8 mouse cellular contexts compared by ENCODE assay signal in the genomic region with DNA sequence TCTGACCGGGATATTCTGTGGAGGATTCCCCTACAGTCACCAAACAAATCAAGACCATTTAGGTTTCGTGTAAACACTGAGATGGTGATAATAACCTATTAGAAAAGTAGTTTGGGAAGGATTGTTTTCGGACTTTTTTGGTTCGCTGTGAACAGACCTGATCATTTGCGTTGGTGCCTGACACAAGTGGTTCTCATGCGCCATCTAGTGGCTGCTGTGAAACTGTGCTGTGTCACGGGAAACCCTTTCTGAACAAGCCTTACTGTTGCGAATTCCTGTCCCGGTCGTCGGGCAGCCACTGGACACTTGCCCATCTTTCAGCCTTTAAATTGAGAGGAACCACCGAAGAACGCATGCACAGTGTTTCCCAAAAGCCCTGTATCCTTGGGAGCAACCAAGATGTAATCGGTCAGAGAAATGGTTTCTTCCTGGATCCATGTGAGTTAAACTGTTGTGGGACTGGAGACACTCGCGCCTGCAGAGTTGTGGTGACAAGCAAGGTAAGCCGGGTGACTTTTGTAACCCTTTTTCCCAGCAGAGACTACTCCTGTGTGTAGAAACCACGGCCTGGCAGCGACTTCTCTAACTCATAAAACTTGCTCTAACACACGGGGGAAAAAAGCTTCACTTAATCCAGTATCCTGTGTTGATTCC.
DNase-seq lines count a peak whose midpoint lies in the region; ATAC-seq lines count a peak whose summit lies in the region.

No protein-coding gene starts in this region.

- H3K4me3 ChIP-seq in hindbrain, embryonic 14.5 days (replicated peaks; ENCODE audit: low read length): peak overlapping the region; percentile 12; the same call in 1 of the 2 replicates

- H3K36me3 ChIP-seq in hindbrain, embryonic 14.5 days (replicated peaks; ENCODE audit: control insufficient read depth, insufficient read depth): no peaks in the 10 kb centered on the region

- no peaks in the 10 kb centered on the region; the same call in 1 of the 2 replicates for H3K4me1 ChIP-seq in hindbrain, embryonic 14.5 days (replicated peaks; ENCODE audit: control insufficient read depth, insufficient read depth, low read length)

- no peak overlapping the region for H3K27ac ChIP-seq in hindbrain, embryonic 14.5 days

- peak overlapping the region; percentile 36 for H3K4me2 ChIP-seq in hindbrain, embryonic 14.5 days (replicated peaks)

- H3K9me3 ChIP-seq in hindbrain, embryonic 14.5 days (ENCODE audit: control insufficient read depth, low read length): no peaks in the 10 kb centered on the region

- no peak overlapping the region for H3K9ac ChIP-seq in hindbrain, embryonic 14.5 days

- DNase-seq in WW6 (ENCODE audit: low read depth, low spot score): peak; percentile 61
- peak; percentile 74 to 76 for DNase-seq in cerebellum, postnatal 36 days
- DNase-seq in frontal cortex, postnatal 36 days (ENCODE audit: low spot score in 2 of 2): peak; percentile 78 to 85
- DNase-seq in hindbrain, embryonic 14.5 days (ENCODE audit: low spot score): peak; percentile 94
- peak; percentile 64 to 88 for DNase-seq in layer of hippocampus, postnatal 25 days (ENCODE audit: extremely low spot score in 1 of 2, low spot score in 1 of 2)
- DNase-seq in lung, postnatal 14 days: peak; percentile 87
- DNase-seq in retina, embryonic 14.5 days (ENCODE audit: low spot score): peak; percentile 96
- peak; percentile 63 to 68 for DNase-seq in thymus, postnatal 36 days

- WGBS in hindbrain, embryonic 14.5 days: 12% methylated on average over 20 of the region's 20 CpGs

- H3K27me3 ChIP-seq in hindbrain, embryonic 14.5 days (ENCODE audit: control insufficient read depth, insufficient read depth, low read length): peaks cover 32% of the 10 kb centered on the region

- no peak; the same call in 1 of the 2 replicates for ATAC-seq in hindbrain, embryonic 14.5 days (ENCODE audit: low FRiP score)
